Mouse (Mus musculus) limb, embryonic 13.5 days (tissue): Measurements from ENCODE around the gene Mettl18. TPM values are rescaled to one million over a fixed set of nuclear protein-coding genes. Genes with fewer than 3 reads are reported as not detected.
"Not testable (repeated sequence)": the region's sequence is repeated elsewhere in the genome, so short reads cannot be mapped to it uniquely, and the experiment has no call there.

Experiments used
- ATAC-seq: fragments of 200-750 bp; cut with Nextera tagmentation; 2 replicates; pipeline ENCODE4 v1.8.0; 2017; ENCODE audit warnings: low read depth, moderate number of reproducible peaks, moderate TSS enrichment; ENCODE audit not compliant: low FRiP score
- H3K27ac ChIP-seq: fragments of 300-500 bp; sonication (generic); 2 replicates; pipeline ENCODE4 v1.5.1; 2015; ENCODE audit warnings: inconsistent platforms, mild to moderate bottlenecking, moderate library complexity
- H3K27me3 ChIP-seq: fragments of 300-500 bp; sonication (generic); 2 replicates; pipeline ENCODE4 v1.6.1; 2015; ENCODE audit warnings: mild to moderate bottlenecking, inconsistent platforms
- H3K36me3 ChIP-seq: fragments of 300-500 bp; sonication (generic); 2 replicates; pipeline ENCODE4 v1.6.1; 2015; ENCODE audit warnings: inconsistent platforms, mild to moderate bottlenecking, moderate library complexity
- H3K4me1 ChIP-seq: fragments of 300-500 bp; sonication (generic); 2 replicates; pipeline ENCODE4 v1.6.1; 2015; ENCODE audit warnings: inconsistent platforms
- H3K4me2 ChIP-seq: fragments of 300-500 bp; sonication (generic); replicated peaks from 2 replicates; pipeline ENCODE4 v1.6.1; 2015; ENCODE audit warnings: inconsistent platforms, mild to moderate bottlenecking, moderate library complexity
- H3K4me3 ChIP-seq: fragments of 300-500 bp; sonication (generic); 2 replicates; pipeline ENCODE4 v1.5.1; 2015; ENCODE audit warnings: moderate library complexity, mild to moderate bottlenecking, inconsistent platforms
- H3K9ac ChIP-seq: fragments of 300-500 bp; sonication (generic); 2 replicates; pipeline ENCODE4 v1.6.1; 2015; ENCODE audit warnings: mild to moderate bottlenecking, inconsistent platforms
- H3K9me3 ChIP-seq: fragments of 300-500 bp; sonication (generic); 2 replicates; pipeline ENCODE4 v1.6.1; 2016; ENCODE audit warnings: inconsistent platforms
- WGBS: fragments of 180-500 bp; shearing (Covaris S2); methylation state at CpG from one replicate; pipeline ENCODE4 v1.1.7; 2015; 5-methylcytosine and 5-hydroxymethylcytosine counted together
- polyA plus RNA-seq: library from polyadenylated mRNA; unstranded; fragments of >200 nt; fragmentation: Nextera tagmentation; extraction: Ambion mirVana; gene quantifications from 2 replicates; pipeline ENCODE4 v1.2.1, GENCODE M21; 2015

Mettl18 gene
- polyA plus RNA-seq, 1 experiment from 2014 or later: 10.2 TPM

- WGBS: 48% methylated on average over 2 of the region's 2 CpGs
- Histone ChIP-seq H3K4me1 (no peaks in the 10 kb centered on the region), H3K36me3 (no peaks in the 10 kb centered on the region), H3K4me3 (no peak overlapping the region), H3K9ac (no peak overlapping the region), H3K27me3 (no peaks in the 10 kb centered on the region), H3K9me3 (no peaks in the 10 kb centered on the region), H3K27ac (no peak overlapping the region), H3K4me2 (no peak overlapping the region)
- no peak for ATAC-seq
Observed at GRCm38 (mm10) chr1:164009235-164009634, 14.5 kb downstream of the Mettl18 start.

GRCm38 (mm10) chr1:164014616-164015015, 19.9 kb downstream of the Mettl18 start:
- Histone ChIP-seq H3K9ac (no peak overlapping the region), H3K36me3 (no peaks in the 10 kb centered on the region), H3K4me1 (no peaks in the 10 kb centered on the region), H3K4me3 (no peak overlapping the region), H3K27ac (no peak overlapping the region), H3K27me3 (no peaks in the 10 kb centered on the region), H3K4me2 (no peak overlapping the region), H3K9me3 (no peaks in the 10 kb centered on the region)
- no peak for ATAC-seq
- 45% methylated on average over 1 of the region's 1 CpGs for WGBS

- H3K4me2 ChIP-seq: no peak overlapping the region
- no peak overlapping the region for H3K4me3 ChIP-seq
- 81% methylated on average over 16 of the region's 16 CpGs for WGBS
- no peak overlapping the region for H3K9ac ChIP-seq
- no peaks in the 10 kb centered on the region for H3K9me3 ChIP-seq
- ATAC-seq: no peak
- no peaks in the 10 kb centered on the region for H3K4me1 ChIP-seq
- H3K27ac ChIP-seq: no peak overlapping the region
- no peaks in the 10 kb centered on the region for H3K27me3 ChIP-seq
- no peaks in the 10 kb centered on the region for H3K36me3 ChIP-seq
Observed at GRCm38 (mm10) chr1:164018221-164018896, 23.7 kb downstream of the Mettl18 start.

- Histone ChIP-seq H3K27ac (no peak overlapping the region), H3K4me3 (no peak overlapping the region), H3K4me2 (no peak overlapping the region), H3K27me3 (no peaks in the 10 kb centered on the region), H3K9me3 (no peaks in the 10 kb centered on the region), H3K36me3 (no peaks in the 10 kb centered on the region), H3K4me1 (no peaks in the 10 kb centered on the region), H3K9ac (no peak overlapping the region)
- no peak for ATAC-seq
- 75% methylated on average over 6 of the region's 6 CpGs for WGBS
Observed at GRCm38 (mm10) chr1:164019789-164020188, 25.1 kb downstream of the Mettl18 start.

- not testable (repeated sequence) for H3K9ac ChIP-seq, H3K27ac ChIP-seq, H3K27me3 ChIP-seq, ATAC-seq, H3K36me3 ChIP-seq, H3K4me3 ChIP-seq, H3K9me3 ChIP-seq, H3K4me1 ChIP-seq, H3K4me2 ChIP-seq
- 90% methylated on average over 3 of the region's 3 CpGs for WGBS
Observed at GRCm38 (mm10) chr1:164020746-164021145, 26.1 kb downstream of the Mettl18 start.

GRCm38 (mm10) chr1:164022106-164022505, 27.4 kb downstream of the Mettl18 start:
- H3K27me3 ChIP-seq, H3K4me3 ChIP-seq, H3K4me2 ChIP-seq, H3K9me3 ChIP-seq, ATAC-seq, H3K4me1 ChIP-seq, H3K36me3 ChIP-seq, H3K27ac ChIP-seq, H3K9ac ChIP-seq: not testable (repeated sequence)
- 76% methylated on average over 5 of the region's 5 CpGs for WGBS

- H3K9ac ChIP-seq: no peak overlapping the region
- no peaks in the 10 kb centered on the region for H3K4me1 ChIP-seq
- 86% methylated on average over 4 of the region's 4 CpGs for WGBS
- no peak overlapping the region for H3K4me3 ChIP-seq
- H3K4me2 ChIP-seq: no peak overlapping the region
- no peak for ATAC-seq
- H3K27me3 ChIP-seq: no peaks in the 10 kb centered on the region
- H3K36me3 ChIP-seq: no peaks in the 10 kb centered on the region
- H3K9me3 ChIP-seq: no peaks in the 10 kb centered on the region
- no peak overlapping the region for H3K27ac ChIP-seq
Observed at GRCm38 (mm10) chr1:164025685-164026084, 31.0 kb downstream of the Mettl18 start.

- H3K36me3 ChIP-seq: no peaks in the 10 kb centered on the region
- H3K4me2 ChIP-seq: no peak overlapping the region
- H3K27ac ChIP-seq: no peak overlapping the region
- H3K9me3 ChIP-seq: no peaks in the 10 kb centered on the region
- H3K27me3 ChIP-seq: no peaks in the 10 kb centered on the region
- H3K9ac ChIP-seq: no peak overlapping the region
- WGBS: 58% methylated on average over 5 of the region's 5 CpGs
- H3K4me3 ChIP-seq: no peak overlapping the region
- no peak for ATAC-seq
- no peaks in the 10 kb centered on the region for H3K4me1 ChIP-seq
Observed at GRCm38 (mm10) chr1:164027416-164027815, 32.7 kb downstream of the Mettl18 start.

- no peak for ATAC-seq
- Histone ChIP-seq H3K9me3 (no peaks in the 10 kb centered on the region), H3K9ac (no peak overlapping the region), H3K4me1 (no peaks in the 10 kb centered on the region), H3K4me2 (no peak overlapping the region), H3K36me3 (no peaks in the 10 kb centered on the region), H3K27ac (no peak overlapping the region), H3K4me3 (no peak overlapping the region), H3K27me3 (no peaks in the 10 kb centered on the region)
- WGBS: 83% methylated on average over 10 of the region's 10 CpGs
Observed at GRCm38 (mm10) chr1:164040385-164041135, 45.9 kb downstream of the Mettl18 start.

GRCm38 (mm10) chr1:164043549-164043948, 48.9 kb downstream of the Mettl18 start:
- Histone ChIP-seq H3K36me3 (no peaks in the 10 kb centered on the region), H3K4me2 (no peak overlapping the region), H3K27me3 (no peaks in the 10 kb centered on the region), H3K27ac (no peak overlapping the region), H3K4me1 (no peaks in the 10 kb centered on the region), H3K9me3 (no peaks in the 10 kb centered on the region), H3K4me3 (no peak overlapping the region), H3K9ac (no peak overlapping the region)
- WGBS: 53% methylated on average over 3 of the region's 3 CpGs
- ATAC-seq: no peak
